Mouse (Mus musculus): ENCODE results near the gene Ccdc71. TPM values are rescaled to one million over a fixed set of nuclear protein-coding genes. Genes with fewer than 3 reads are reported as not detected.

Gene Ccdc71
- 24.7 TPM for total RNA-seq (2023)

DNA sequence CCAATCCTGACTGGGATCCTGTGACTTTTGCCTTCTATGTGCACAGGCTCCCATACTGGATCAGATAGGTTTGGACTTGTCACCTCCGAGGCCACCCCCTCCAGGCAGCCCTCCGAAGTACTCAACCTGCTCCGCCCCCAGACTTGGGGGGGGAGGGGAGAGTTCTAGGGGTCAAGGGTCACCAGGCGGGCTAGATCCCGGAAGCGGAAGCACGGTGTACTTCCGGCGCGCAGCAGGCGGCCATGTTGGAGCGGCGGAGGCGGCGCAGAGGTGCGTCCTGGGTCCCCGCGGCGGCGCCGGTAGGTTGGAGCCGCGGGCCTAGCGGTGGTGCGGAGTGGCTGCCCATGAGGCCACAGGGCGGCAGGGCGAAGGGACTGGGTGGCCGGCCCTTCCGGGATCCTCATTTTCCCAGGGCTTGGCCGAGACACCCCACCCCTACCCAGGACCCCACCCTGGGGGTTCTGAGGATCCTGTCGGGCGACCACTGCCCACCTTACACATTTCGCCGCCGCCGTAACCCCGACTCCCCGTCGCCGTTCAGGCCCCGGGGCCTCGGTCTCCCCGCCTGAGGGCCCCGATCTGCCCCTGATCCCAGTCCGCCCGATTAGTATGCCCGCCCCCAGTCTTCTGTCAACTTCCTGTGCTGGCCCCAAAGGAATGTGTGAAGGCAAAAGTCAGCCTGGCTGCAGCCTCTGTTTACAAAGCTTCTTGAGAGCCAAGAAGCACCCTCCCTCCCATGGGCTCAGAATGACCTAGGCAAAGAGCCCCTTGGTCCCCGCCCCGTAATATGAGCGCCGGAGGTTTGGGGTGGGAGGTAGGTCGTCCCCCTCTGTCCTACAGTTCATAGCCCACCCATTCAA lies at the start of gene Ccdc71:
TSS of gene Ccdc71 (plus strand) at position 209 of the 860 bp plus-strand sequence.

DNA sequence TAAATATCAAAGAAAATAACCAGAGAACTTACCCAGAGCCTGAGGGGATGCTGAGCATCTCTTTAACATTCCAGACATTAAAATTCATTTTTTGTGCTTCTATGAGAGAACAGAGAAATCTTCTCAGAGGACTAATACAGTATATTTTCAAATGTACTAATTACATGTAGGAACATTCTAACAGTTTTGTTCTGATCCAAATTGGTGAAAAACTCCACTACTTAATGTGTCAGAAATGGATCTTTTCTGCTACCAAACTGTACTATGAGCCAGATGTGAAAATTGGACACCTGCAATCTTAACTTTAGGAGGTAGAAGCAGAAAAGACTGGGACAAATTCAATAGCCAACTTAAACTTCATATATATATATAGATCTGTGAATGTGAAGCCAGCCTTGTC lies 31.9 kb upstream of the Ccdc71 start, which contains the start of gene Ccdc36:
TSS of gene Ccdc36 (minus strand) at position 101 of the 400 bp plus-strand sequence.

GRCm38 (mm10) chr9:108436182-108436581 lies 24.1 kb upstream of the Ccdc71 start, which contains the start of gene BC048562:
Gene BC048562, plus strand, starts transcription at chr9:108436482.

GRCm38 (mm10) chr9:108461181-108461631 lies 879 bp downstream of the Ccdc71 start, which contains the start of gene Klhdc8b:
Gene Klhdc8b, minus strand, starts transcription at chr9:108461581.

DNA sequence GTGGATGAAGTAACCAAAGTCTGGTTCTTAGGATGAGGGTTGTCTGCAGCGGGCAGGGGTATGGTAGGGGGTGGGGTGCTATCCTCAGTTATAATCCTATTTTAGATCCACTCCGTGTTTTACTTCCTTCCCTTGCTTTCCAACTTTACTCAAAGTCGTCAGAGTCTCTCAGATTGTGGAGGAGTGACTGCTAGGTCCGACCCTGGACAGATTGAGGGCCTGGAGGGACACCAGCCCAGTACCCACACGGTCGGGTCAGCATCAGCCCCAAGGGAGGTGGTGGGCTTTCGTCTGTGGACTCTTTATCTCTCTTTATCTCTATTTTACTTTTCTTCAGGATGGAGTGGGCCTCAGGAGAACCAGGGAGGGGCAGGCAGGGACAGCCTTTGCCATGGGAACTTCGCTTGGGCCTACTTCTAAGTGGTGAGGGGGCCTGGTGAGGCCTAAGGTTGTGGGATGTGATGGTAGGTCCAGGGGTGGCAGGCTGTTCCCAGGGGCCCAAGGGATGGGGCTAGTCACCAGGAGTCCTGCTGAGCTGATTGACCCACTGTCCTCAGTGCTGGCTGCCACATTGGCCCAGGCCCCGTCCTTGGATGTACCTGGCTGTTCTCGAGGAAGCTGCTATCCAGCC lies 19.5 kb downstream of the Ccdc71 start, which contains the start of gene Lamb2:
TSS of gene Lamb2 (plus strand) at position 16 of the 631 bp plus-strand sequence.

GRCm38 (mm10) chr9:108490559-108491285 lies 30.4 kb downstream of the Ccdc71 start, which contains the start of gene Usp19:
Gene Usp19, plus strand, starts transcription at chr9:108490602.

DNA sequence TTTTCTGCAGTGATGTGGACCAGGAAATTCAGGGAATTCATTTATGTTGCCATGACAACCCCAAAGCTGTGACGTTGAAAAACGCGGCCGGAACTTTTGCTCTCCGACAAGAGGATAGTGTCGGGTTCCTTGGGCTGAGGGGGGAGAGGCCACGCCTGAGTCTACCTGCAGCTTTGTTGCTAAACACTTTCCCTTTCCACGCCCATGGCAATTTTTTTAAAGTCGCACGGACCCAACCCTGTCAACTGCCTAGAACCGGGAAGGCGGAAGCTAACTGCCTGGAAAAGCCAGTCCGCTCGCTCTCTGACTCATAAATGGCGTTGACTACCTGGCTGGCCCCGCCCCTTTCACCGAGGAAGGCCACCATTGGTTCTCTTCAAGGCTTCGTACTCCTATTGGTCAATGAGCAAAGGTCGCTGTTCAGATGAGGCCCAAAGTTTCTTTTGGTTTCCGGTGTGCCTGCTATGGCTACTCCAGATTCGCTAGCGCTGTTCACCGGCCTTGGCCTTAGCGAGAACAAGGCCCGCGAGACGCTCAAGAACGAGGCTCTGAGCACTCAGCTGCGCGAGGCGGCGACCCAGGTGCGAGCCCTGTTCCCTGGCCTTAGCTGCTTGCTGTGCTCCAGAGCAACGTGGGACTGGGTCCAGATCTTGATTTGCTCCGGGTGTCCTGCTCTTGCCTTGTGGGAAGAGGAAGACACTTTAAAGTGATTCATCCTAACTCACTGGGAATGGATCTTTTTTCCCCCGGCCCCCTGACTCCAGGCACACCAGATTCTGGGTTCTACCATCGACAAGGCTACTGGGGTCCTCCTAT lies 47.5 kb downstream of the Ccdc71 start, which contains the start of gene Qars:
TSS of gene Qars (plus strand) at position 88 of the 816 bp plus-strand sequence.

Other genes with a start within 250 kb of the Ccdc71 start
- 21.3 TPM for gene Dag1, start 196.6 kb upstream of the Ccdc71 start, total RNA-seq (2023)
- 2.4 TPM for gene Nicn1, start 170.1 kb upstream of the Ccdc71 start, total RNA-seq (2023)
- 1.4 TPM for gene Amt, start 163.7 kb upstream of the Ccdc71 start, total RNA-seq (2023)
- 371 TPM for gene Rhoa, start 154.4 kb upstream of the Ccdc71 start, total RNA-seq (2023)
- gene Tcta, start 154.4 kb upstream of the Ccdc71 start, total RNA-seq (2023): 7.6 TPM
- gene Gpx1, start 121.6 kb upstream of the Ccdc71 start, total RNA-seq (2023): 164 TPM
- 142 TPM for gene Usp4, start 112.7 kb upstream of the Ccdc71 start, total RNA-seq (2023)
- gene 1700102P08Rik, start 67.7 kb upstream of the Ccdc71 start, total RNA-seq (2023): 4.2 TPM
- not detected for gene Ccdc36, start 32.0 kb upstream of the Ccdc71 start, total RNA-seq (2023)
- not detected for gene BC048562, start 24.0 kb upstream of the Ccdc71 start, total RNA-seq (2023)
- 5.7 TPM for gene Klhdc8b, start 1.1 kb downstream of the Ccdc71 start, total RNA-seq (2023)
- gene Lamb2, start 19.2 kb downstream of the Ccdc71 start, total RNA-seq (2023): 0.59 TPM
- gene Usp19, start 30.1 kb downstream of the Ccdc71 start, total RNA-seq (2023): 325 TPM
- 200 TPM for gene Qars, start 47.2 kb downstream of the Ccdc71 start, total RNA-seq (2023)
- 248 TPM for gene Qrich1, start 56.3 kb downstream of the Ccdc71 start, total RNA-seq (2023)
- gene Impdh2, start 99.8 kb downstream of the Ccdc71 start, total RNA-seq (2023): 155 TPM
- 24.1 TPM for gene Ndufaf3, start 106.9 kb downstream of the Ccdc71 start, total RNA-seq (2023)
- 51.5 TPM for gene Dalrd3, start 109.4 kb downstream of the Ccdc71 start, total RNA-seq (2023)
- 26.5 TPM for gene Wdr6, start 118.2 kb downstream of the Ccdc71 start, total RNA-seq (2023)
- 11.1 TPM for gene P4htm, start 137.1 kb downstream of the Ccdc71 start, total RNA-seq (2023)
- 191 TPM for gene Arih2, start 188.9 kb downstream of the Ccdc71 start, total RNA-seq (2023)
- gene Slc25a20, start 201.6 kb downstream of the Ccdc71 start, total RNA-seq (2023): 19.5 TPM
- gene Prkar2a, start 228.8 kb downstream of the Ccdc71 start, total RNA-seq (2023): 9.5 TPM

Measured in CD4-positive naive resting alpha-beta T cell, adult 76 days (primary cell).